Mouse (Mus musculus) stomach, postnatal 0 days (tissue): ENCODE data around the gene Mapk1. TPM values are rescaled to one million over a fixed set of nuclear protein-coding genes. Genes with fewer than 3 reads are reported as not detected.

Experiments used
- ATAC-seq: fragments of 200-750 bp; cut with Nextera tagmentation; 2 replicates; pipeline ENCODE4 v1.8.0; 2017; ENCODE audit not compliant: low FRiP score, low TSS enrichment
- DNase-seq: peaks from one replicate; pipeline ENCODE4 v3.0.0-alpha.2; 2016; ENCODE audit warnings: low spot score
- H3K27ac ChIP-seq: fragments of 300-500 bp; sonication (generic); replicated peaks from 2 replicates; pipeline ENCODE4 v1.5.1; 2014; ENCODE audit warnings: mild to moderate bottlenecking, control low read depth
- H3K27me3 ChIP-seq: fragments of 300-500 bp; sonication (generic); 2 replicates; pipeline ENCODE4 v1.6.1; 2014; ENCODE audit warnings: low read length; ENCODE audit not compliant: control insufficient read depth, insufficient read depth
- H3K36me3 ChIP-seq: fragments of 300-500 bp; sonication (generic); 2 replicates; pipeline ENCODE4 v1.6.1; 2014; ENCODE audit warnings: low read length, mixed read lengths; ENCODE audit not compliant: control insufficient read depth, insufficient read depth
- H3K4me1 ChIP-seq: fragments of 300-500 bp; sonication (generic); replicated peaks from 2 replicates; pipeline ENCODE4 v1.6.1; 2014; ENCODE audit warnings: antibody characterized with exemption; ENCODE audit not compliant: control insufficient read depth, insufficient read depth
- H3K4me2 ChIP-seq: fragments of 300-500 bp; sonication (generic); replicated peaks from 2 replicates; pipeline ENCODE4 v1.6.1; 2014; ENCODE audit warnings: low read depth, mild to moderate bottlenecking, control low read depth, moderate library complexity
- H3K4me3 ChIP-seq: fragments of 300-500 bp; sonication (generic); 2 replicates; pipeline ENCODE4 v1.5.1; 2014; ENCODE audit warnings: low read depth, low read length, control low read depth
- H3K9ac ChIP-seq: fragments of 300-500 bp; sonication (generic); 2 replicates; pipeline ENCODE4 v1.6.1; 2014; ENCODE audit warnings: mild to moderate bottlenecking, low read length, control low read depth, mixed read lengths
- H3K9me3 ChIP-seq: fragments of 300-500 bp; sonication (generic); 2 replicates; pipeline ENCODE4 v1.6.1; 2016; ENCODE audit warnings: low read length; ENCODE audit not compliant: control insufficient read depth
- CTCF ChIP-seq: IDR thresholded peaks from 2 replicates; pipeline ENCODE4 v1.5.1; 2016; ENCODE audit warnings: antibody characterized with exemption, low read depth, mild to moderate bottlenecking, moderate library complexity
- EP300 ChIP-seq: optimal IDR thresholded peaks from 2 replicates; pipeline ENCODE3; 2016; ENCODE audit warnings: antibody characterized with exemption
- WGBS: fragments of 180-500 bp; shearing (Covaris S2); extraction: QIAGEN DNeasy Blood & Tissue Kit; methylation state at CpG from one replicate; pipeline ENCODE4 v1.1.7; 2014; 5-methylcytosine and 5-hydroxymethylcytosine counted together
- polyA plus RNA-seq: library from polyadenylated mRNA; unstranded; fragments of >200 nt; fragmentation: Nextera tagmentation; extraction: Ambion mirVana; gene quantifications from 2 replicates; pipeline ENCODE4 v1.2.1, GENCODE M21; 2015

Gene Mapk1
- polyA plus RNA-seq, 1 experiment from 2014 or later = 93.2 TPM

GRCm38 (mm10) chr16:17024469-17025148, 41.4 kb downstream of the Mapk1 start:
- no peak for DNase-seq
- H3K27me3 ChIP-seq = no peaks in the 10 kb centered on the region
- TF ChIP-seq CTCF (no peak), EP300 (no peak)
- H3K4me3 ChIP-seq = no peak overlapping the region
- H3K36me3 ChIP-seq = no peaks in the 10 kb centered on the region
- H3K27ac ChIP-seq = no peak overlapping the region
- H3K9me3 ChIP-seq = no peaks in the 10 kb centered on the region
- peak; percentile 40; the same call in 1 of the 2 replicates for ATAC-seq
- 71% methylated on average over 3 of the region's 3 CpGs for WGBS
- no peak overlapping the region for H3K4me2 ChIP-seq
- no peak overlapping the region for H3K9ac ChIP-seq
- H3K4me1 ChIP-seq = no peaks in the 10 kb centered on the region

- Histone ChIP-seq H3K4me2 (no peak overlapping the region), H3K27me3 (no peaks in the 10 kb centered on the region), H3K4me3 (no peak overlapping the region), H3K9me3 (no peaks in the 10 kb centered on the region), H3K36me3 (peaks cover 6% of the 10 kb centered on the region), H3K4me1 (no peaks in the 10 kb centered on the region), H3K27ac (no peak overlapping the region), H3K9ac (no peak overlapping the region)
- ATAC-seq = no peak
- no peak for DNase-seq
- no peak for TF ChIP-seq EP300
- TF ChIP-seq CTCF = no peak
- 83% methylated on average over 4 of the region's 4 CpGs for WGBS
Observed at GRCm38 (mm10) chr16:17029971-17030695, 47.0 kb downstream of the Mapk1 start.

- DNase-seq = no peak
- H3K9ac ChIP-seq = no peak overlapping the region
- TF ChIP-seq EP300 (no peak), CTCF (no peak)
- H3K27me3 ChIP-seq = no peaks in the 10 kb centered on the region
- no peak overlapping the region for H3K4me2 ChIP-seq
- H3K4me3 ChIP-seq = no peak overlapping the region
- no peaks in the 10 kb centered on the region for H3K9me3 ChIP-seq
- no peak overlapping the region for H3K27ac ChIP-seq
- no peak for ATAC-seq
- H3K4me1 ChIP-seq = no peaks in the 10 kb centered on the region
- H3K36me3 ChIP-seq = peaks cover 21% of the 10 kb centered on the region
- 100% methylated on average over 2 of the region's 2 CpGs for WGBS
Observed at GRCm38 (mm10) chr16:17033754-17034153, 50.6 kb downstream of the Mapk1 start.

GRCm38 (mm10) chr16:17040716-17041115, 57.5 kb downstream of the Mapk1 start:
- no peak for TF ChIP-seq CTCF
- H3K27ac ChIP-seq = no peak overlapping the region
- H3K9me3 ChIP-seq = no peaks in the 10 kb centered on the region
- ATAC-seq = no peak
- no peaks in the 10 kb centered on the region for H3K27me3 ChIP-seq
- WGBS = 99% methylated on average over 3 of the region's 3 CpGs
- no peak for DNase-seq
- no peak overlapping the region for H3K4me2 ChIP-seq
- no peaks in the 10 kb centered on the region for H3K4me1 ChIP-seq
- peaks cover 30% of the 10 kb centered on the region for H3K36me3 ChIP-seq
- no peak overlapping the region for H3K4me3 ChIP-seq
- no peak overlapping the region for H3K9ac ChIP-seq

GRCm38 (mm10) chr16:17041417-17041816, 58.2 kb downstream of the Mapk1 start:
- H3K9ac ChIP-seq = no peak overlapping the region
- H3K4me3 ChIP-seq = no peak overlapping the region
- H3K9me3 ChIP-seq = no peaks in the 10 kb centered on the region
- H3K4me2 ChIP-seq = no peak overlapping the region
- H3K27ac ChIP-seq = no peak overlapping the region
- TF ChIP-seq EP300 (no peak), CTCF (no peak)
- no peak for DNase-seq
- 95% methylated on average over 1 of the region's 1 CpGs for WGBS
- peaks cover 25% of the 10 kb centered on the region for H3K36me3 ChIP-seq
- H3K4me1 ChIP-seq = no peaks in the 10 kb centered on the region
- H3K27me3 ChIP-seq = no peaks in the 10 kb centered on the region
- no peak for ATAC-seq

GRCm38 (mm10) chr16:17044320-17044719, 61.1 kb downstream of the Mapk1 start:
- DNase-seq (no peak), ATAC-seq (no peak)
- Histone ChIP-seq H3K9me3 (no peaks in the 10 kb centered on the region), H3K4me3 (no peak overlapping the region), H3K36me3 (peaks cover 23% of the 10 kb centered on the region), H3K27ac (no peak overlapping the region), H3K27me3 (no peaks in the 10 kb centered on the region), H3K4me1 (no peaks in the 10 kb centered on the region), H3K4me2 (no peak overlapping the region), H3K9ac (no peak overlapping the region)
- TF ChIP-seq CTCF (no peak), EP300 (no peak)
- WGBS = 86% methylated on average over 3 of the region's 3 CpGs
